Mouse (Mus musculus): ENCODE data around the gene Dock6.

- TF ChIP-seq CTCF (IDR thresholded peaks at IDR 0.05; ENCODE audit: insufficient read depth, low read length) (no peak), POLR2A (IDR thresholded peaks at IDR 0.05; ENCODE audit: borderline replicate concordance, extremely low read depth, low read depth, low read length) (no peak)
Observed at GRCm38 (mm10) chr9:21835258-21835912, 17.1 kb downstream of the Dock6 start, which contains the start of gene Angptl8.
